Mouse (Mus musculus): ENCODE results near the gene Fbxl17.

The Fbxl17 gene

DNA sequence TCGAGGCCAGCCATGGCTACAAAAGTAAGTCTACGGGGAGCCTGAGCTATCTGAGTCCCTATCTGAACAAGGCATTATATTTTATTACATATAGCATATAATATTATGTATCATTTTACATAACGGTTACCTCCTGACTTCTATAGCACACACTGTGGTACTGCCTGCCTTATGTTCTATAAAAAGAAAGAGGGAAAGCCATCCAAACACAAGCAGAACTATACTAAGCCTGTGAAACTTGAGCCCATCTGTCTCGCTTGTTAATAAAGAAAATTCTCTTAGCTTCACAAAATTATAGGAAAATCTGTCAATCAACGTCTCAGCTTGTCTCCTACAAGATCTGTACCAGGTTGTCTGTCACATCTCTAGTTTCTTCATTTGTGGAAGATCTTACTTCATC is 173.6 kb downstream of the Fbxl17 start:
- no peak for DNase-seq

DNA sequence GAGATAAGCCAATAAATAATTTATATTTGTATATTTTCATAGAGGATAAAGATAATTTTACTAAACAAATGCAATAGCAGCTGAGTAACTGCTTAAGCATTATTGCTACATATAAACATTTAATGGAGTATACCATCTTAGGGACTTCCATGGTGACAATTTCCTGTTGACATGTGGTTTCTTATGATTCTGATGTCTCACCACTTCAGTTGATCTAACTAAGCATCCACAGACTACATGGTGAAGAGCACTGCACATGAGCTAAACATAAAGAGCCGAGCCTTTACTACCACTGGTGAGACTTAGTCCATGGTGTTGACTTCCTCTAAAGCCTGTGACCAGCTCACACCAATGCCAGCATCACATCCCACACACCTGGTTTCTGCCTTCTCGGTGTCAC is 175.1 kb downstream of the Fbxl17 start:
- no peak for DNase-seq

DNA sequence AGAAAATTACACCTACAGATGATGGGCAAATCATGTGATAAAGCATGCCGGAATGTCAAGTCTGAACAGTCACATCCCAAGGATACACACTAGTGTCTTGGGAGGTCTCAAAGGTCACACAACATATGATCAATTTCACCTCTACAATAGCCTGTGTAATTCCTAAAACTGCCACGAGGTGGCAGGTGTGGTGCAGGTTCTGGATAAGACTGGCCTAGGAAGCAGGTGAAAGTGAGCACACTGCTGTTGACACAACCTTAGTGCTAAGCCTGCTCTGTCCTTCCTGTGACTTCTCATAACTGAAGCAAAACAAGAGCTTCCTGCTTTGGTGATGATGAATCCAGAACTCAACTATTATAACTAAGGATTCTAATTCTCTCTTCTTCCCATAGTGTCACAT is 175.8 kb downstream of the Fbxl17 start:
- DNase-seq, result peak; percentile 21 to 49

DNA sequence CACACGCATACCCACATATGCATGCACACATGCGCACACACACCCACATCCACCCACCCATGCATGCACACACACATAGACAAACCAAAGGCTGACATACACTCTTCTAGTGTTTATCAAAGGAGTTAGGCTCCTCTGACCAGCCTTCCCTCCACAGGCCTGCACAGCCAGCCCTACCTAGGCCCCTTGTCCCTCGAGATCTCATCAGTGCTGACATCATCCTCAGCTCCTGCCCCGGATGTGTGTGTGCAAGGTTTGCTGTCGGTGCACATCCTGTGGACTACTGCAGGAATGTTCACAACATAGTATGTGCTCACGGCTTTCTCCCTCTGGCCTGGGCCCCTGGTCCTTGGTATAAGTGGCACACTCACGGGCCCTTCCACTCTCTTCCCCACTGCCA is 177.0 kb downstream of the Fbxl17 start:
- DNase-seq, result no peak

DNA sequence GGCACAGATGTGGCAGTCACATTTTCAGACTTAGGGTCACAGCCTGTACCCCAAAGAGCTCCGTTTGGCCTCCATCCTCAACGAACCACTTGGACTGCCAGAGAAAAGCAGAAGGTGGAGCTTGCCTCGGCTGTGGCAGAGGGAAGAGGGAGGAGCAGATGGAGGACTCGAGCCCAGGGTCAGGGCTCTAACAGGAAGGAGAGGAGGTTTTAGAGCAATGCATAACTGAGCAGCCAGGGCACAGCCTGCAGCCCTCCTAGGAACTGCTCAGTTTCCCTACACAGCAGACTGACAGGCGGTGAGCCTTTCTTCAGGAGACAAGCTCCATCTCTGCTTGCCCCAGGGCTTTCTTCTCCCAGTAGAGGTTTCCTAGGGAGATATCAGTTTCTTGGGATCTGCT is 178.5 kb downstream of the Fbxl17 start:
- DNase-seq, result no peak

DNA sequence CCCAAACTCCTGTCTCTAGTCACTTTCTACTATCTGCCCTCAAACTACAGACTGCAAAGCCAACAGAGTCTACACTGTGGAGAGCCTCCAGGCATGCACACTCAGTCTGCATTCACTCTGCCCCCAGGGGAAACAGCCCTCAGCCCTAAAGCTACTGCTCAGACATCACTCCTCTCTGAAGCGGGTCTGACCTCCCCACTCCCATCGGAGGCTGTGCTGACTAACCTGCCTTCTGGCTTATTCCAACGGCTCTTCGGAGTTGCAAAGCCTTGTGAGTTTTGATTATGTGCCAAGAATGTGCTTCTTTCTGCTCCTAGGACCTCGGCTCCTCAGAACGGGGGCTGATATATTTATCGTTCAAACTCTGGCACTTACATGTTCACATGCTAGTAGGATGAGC is 182.3 kb downstream of the Fbxl17 start:
- DNase-seq, result no peak

DNA sequence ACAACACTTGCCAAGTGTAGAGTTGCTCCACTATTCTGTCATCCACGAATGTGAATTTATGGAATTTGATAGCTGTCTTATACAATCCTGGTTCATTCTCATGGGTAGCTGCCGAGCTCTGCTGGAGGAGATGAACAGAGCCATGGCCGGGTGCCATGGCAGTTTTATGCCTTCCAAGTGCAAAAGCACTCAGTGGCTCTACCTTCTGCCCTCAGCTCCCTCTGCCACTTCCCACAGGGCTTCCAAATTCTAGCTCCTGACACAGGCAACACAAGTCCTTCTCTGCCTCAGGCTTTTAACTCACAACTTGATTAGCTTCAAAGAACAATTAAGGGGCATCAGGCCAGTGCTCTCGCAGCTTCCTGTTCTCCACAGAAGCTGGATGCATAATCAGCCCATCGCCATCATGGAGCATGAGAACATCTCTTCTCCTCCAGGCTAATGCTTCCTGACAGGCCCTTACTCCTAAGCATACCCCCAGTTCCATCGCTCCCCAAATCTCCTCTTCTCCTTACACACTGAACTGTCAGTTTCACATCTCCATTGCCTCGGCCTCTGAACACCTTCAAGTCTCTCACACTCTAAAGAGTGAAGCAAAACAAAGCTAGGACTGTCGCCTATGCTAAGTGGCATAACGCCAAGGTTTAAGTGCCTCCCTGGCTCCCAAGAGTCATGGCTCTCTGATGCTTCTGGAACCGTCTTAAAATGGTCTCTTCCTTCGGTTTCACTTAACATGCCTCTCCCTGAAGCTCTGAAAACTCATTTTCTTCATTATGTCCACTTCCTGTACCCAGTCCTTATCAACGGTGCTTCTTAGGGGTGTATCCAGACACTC is 184.0 kb downstream of the Fbxl17 start:
- no peak for DNase-seq

DNA sequence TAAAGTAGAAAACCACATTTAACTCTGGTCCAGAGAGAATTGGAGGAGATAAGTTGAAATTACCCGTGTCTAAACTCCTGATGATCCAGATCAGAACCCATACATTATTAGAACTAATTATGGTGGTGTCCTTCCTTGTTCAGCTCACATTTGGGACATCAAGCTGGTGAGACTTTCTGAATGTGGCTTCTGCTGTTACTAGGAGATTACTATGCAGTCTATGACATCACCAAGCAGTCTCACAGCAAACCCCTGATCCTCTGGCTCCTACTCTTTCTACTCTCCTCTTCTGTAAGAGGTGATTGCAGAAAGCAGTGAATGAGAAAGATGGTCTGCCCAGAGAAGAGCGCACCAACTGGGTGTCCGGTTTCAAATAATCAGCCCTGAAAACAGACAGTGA is 187.0 kb downstream of the Fbxl17 start:
- DNase-seq, result no peak

DNA sequence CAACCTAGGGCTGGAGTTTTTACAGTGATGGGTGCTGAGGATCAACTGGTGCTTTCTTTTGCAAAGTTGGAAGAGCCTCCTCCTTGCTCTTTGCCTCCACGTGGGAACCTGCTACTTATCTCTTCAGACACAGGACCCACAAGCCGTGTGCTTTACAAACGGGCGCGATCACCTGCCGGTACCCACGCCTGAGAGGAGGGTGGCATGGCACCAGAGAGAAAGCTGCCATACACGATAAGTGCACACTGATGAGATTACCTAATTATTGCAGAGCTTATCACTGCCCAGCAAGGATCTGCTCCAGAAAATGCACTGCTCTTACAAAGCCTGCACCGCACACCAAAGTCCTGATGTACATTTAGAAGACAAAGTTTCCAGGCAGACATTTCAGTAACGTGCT is 187.5 kb downstream of the Fbxl17 start:
- no peak for DNase-seq

DNA sequence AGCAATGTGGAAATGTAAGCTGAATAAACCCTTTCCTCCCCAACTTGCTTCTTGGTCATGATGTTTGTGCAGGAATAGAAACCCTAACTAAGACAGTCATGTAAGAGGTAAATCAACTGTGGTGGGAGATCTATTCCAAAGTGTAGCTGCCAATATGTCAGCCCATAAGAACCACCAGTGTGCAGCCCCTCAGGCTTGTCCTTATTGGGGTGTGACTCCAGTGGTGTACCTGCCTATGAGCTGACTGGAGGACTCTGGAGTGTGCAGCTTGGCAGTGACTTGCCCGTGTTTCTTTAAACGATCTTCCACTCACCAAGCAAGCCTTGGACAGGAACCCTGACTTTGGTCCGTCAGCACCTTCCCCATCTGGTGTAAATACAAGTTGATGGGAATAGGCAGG is 188.2 kb downstream of the Fbxl17 start:
- no peak for DNase-seq

DNA sequence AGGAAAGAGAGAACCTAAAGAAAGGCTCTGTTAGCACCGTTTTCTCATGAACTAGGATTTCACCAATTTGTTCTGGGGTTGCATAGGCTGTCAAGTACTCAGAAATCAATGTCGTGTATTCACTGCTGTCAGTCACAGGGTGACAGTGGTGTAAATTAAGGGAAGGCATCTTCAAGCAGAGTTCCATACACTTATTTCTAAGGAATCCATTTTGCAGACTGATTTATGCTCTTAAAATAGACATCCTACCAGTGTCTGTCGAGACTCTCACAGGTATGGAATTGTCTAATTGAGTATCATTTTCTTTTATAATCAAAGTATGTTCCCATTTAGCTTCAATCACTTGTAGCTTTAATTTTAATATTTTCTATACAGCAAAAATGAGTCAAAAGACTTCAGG is 189.8 kb downstream of the Fbxl17 start:
- DNase-seq, result no peak

DNA sequence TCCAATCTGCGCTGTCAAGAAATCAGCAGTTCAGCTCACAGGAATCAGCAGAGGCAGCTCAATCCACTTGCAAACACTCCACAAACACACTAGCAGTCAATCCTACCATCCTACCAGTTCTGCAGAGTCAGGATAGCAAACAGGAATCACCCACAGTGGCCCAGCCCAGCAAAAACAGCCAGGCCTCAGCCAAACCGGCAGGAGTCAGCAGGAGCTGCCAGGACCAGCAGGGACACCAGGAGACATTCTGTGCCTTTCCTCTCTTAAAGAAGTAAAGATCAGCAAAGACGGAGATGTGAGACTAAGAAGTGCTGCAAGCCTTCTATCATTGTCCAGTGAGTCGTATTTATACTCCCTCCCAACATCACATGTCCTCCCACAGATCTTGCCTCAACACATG is 196.0 kb downstream of the Fbxl17 start:
- DNase-seq, result no peak

DNA sequence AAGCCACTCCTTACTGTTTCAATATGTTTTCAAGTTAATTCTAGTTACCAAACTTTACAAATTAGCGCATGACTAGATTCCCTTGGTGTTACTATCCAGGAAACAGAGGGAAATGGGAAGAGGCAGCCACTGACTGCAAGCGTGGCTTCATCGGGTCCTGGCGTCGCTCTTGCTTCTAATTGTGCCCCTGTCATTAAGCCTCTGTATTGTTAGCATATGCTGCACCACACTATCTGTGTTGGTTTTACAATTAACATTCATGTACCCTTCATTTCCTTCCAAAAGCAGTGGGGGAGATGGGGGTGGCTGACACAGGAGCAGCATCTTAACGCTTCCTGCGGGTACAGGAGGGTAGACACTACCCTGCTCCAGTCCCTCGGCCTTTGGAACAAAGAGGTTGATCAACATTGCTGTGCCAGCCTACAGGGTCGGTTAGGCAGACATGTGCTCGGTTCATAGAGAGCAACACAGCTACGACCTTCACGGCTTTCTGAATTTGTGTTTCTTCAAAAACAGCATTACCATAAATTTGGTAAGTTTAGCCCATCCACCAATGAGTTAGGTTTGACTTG is 197.9 kb downstream of the Fbxl17 start:
- DNase-seq, result no peak

DNA sequence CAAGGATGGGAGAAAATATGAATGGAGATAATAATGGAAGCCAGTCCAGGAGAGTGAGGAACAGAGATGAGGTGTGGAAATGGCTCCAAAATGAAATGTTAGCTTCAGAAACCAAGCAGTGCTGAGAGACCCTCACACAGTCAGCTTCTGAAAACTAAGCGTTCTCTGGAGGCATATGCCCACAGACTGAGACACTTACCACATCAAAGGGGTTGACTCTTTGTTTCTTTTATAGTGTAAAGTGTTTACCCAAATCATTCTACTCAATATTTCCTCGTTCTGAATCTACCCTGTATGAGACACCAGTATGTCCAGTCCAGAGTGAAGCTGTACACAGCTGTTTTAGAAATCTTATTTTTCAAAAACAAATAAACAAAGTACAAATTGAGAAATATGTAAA is 204.3 kb downstream of the Fbxl17 start:
- no peak for DNase-seq

DNA sequence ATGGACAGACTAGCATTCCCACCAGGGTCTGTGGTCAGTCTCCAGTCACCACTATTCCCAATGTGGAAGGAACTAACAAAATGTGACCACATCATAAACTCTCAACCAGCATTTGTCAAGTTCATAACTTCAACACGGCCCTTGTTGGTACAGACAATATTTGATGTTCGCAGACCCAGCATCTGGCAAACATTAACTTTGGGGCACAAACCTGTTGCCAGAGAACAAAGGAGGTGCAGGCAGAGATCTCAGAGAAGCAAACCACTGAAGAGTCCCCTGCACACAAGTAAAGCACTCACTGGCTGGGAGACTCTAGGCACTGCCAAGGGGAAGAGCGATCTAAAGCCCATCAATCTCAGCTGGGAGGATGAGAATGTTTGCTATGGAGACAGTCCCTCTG is 204.9 kb downstream of the Fbxl17 start:
- DNase-seq, result no peak

DNA sequence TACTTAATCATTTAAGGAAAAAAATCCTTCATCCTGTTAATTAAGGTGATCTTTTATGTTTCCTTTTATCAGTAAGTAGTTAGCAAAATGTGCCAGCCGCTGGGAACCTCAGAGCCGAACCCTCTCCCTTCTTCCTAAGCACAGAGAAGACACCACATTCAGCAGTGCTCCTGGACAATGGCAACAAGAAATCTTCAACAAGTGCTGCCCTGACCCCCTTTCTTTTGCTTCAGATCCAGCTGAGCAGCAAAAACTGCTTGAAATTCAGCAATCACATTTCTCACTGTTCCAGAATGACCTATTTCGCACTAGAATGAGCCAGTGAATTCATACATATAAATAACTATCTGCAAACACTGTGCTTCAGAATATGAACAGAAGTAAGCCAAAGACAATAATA is 205.8 kb downstream of the Fbxl17 start:
- DNase-seq, result no peak

DNA sequence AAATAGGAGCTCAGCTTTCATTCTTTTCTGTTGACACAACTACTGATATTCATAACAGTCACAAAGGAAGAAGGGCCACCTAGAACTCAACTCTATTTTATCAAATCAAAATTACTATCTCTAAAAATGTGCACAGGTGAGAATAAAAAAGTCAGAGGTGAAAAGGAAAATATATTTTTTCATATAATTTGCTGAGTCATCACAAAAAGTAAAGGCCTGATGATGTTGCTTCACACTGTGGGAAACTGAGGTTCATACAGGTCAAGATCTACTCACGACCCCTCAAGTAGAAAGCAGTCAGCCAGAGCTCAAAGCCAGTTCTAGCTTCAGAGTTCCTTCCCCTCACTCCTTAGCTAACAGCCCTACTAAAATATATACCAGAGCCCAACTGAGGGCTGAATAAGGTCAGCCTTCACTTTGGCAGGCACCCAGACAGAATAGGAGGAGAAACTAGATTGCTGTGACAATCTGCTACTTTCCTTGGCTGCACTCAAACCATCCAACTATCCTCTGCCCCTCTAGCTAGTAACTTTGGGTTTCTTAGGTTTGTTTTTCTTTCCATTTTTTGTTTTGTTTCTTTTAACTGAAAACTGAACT is 210.4 kb downstream of the Fbxl17 start:
- DNase-seq, result no peak

DNA sequence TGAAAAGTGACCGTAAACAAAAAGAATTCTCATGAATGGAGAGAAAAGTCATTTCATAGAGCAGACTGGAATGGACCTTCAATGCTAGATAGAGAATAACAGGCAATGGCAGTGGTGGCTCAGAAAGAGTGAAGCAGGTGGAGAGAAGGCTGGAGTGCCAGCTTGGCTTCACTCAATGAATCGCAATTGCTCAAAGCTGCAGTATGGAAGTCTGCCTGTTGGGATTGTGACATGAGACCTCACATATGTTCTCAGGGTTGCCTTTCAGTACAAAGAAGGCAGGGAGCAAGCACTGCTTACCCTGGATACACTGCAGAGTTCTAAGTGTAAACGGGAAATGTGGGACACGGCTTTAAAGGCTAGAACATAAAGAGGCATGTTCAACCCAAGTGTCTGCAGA is 211.0 kb downstream of the Fbxl17 start:
- DNase-seq, result no peak

DNA sequence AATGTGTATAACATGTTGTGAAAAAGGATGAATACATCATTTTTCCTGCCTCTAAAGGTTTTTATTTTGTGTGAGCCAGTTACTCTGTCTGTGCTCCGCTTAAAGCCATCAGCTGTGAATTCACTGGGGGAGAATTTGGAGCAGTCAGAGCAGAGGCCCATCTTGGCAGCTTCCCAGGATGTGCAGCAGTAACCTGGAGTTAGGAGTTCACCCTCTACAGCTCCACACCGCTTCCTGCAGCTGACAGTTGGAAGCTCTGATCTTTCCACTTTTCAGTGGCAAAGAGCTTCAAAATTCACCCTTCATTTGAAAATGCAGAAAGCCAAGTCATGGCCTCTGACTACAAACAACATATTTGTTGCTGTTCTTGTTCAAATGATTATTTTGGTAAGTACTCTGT is 212.4 kb downstream of the Fbxl17 start:
- DNase-seq, result no peak

DNA sequence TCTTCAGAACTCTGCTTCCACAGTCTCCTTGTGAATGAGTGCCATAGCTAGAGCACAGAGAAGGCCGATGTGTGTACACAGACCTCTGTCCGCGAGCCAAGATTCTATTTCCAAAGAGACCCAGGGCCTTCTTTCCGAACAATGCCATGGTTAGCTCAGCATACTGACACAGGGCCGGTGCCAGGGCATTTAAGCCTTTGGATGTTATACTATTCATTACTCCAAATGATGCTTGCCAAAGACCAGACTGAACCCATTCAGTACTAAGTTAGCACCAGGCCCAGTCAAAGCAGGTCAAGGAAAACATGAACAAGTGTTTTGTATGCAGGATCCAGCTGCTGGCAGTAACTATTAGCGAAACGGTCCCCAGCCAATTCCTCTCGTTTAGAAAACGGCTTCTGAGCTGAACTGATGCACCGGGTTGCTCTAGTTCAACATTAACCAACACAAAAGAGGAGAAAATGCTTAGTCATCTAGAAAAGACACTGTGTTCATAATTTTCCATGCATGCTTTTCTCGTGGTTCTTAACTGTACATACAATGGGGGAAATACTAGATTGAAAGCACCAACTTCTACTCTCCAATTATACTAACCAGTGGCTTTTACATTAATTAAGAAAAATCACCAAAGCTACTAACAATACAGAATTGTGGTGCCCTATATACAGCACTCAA is 214.4 kb downstream of the Fbxl17 start:
- DNase-seq, result no peak

DNA sequence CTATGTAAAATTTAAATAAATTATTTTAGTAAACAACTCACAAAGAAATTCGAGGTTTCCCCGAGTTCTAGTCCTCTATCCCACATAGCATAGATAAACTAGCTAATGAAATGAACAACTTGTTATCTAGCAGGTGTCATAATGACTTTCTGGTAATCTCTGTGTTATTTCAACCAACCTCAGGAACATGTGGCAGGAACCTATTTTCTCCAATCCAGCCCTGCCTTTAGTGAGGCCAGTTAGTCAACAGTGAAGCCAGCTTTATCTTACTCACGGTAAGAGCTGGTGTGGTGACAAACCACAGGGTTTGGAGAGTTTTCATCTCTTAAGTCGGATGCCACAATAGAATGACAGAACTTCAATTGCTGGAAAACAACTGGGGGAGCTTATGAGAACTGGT is 215.7 kb downstream of the Fbxl17 start:
- DNase-seq, result no peak

DNA sequence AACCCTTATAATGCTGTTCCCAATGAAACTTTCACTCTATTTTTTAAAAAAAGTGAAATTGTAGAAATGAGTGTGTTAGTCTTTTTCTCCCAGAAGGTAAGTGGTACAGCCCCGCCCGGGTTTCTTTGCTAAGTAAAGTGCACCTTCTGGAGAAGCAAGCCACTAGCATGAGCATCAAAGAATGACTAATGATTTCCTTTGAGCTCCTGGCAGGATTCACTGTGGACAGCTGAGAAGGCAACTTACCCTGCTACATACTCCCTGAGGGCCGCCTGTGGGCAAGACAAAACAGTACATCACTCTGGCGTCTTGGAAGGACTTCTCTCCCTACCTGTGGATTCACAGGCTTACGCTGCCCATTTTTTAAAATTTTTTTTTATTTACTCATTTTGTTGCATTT is 217.8 kb downstream of the Fbxl17 start:
- DNase-seq, result no peak

DNA sequence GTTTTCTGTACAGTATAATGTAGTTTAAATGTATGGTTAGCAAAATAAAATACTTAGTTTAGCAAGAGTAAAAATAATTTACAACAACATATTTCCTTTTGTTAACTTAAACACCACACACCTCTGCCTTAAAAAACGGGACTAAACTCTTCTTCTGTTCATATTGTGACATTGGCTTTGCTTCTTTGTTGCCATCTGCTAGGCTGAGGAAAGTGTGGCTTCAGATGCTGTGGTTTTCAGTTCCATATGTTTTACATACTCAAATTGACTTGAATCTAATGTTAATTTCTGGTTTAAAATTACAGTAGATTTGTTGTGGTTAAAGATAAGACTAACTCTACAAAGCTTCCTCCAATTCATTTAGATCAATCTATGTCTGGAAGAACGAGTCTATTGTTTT is 218.8 kb downstream of the Fbxl17 start:
- no peak for DNase-seq

DNA sequence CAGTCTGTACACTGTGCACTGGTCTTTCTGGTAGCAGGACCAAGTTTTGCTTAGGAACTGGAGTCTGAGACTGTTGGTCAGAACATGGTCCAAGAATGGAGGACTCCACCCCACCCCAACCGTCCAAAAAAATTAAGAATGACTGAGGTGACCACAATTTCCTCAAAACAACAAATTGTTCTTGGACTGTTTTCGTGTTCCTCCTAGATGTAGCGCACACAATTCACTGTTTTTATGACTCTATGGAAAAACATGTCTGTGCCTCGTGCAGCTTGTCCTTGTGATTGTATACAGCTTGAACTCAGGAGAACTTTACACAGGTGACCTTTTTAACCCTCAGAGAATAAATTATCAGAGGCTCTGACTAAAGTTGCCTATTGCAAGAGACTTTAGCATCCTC is 220.7 kb downstream of the Fbxl17 start:
- no peak for DNase-seq

Data from thymus, adult 18-20 months (tissue).